Mouse (Mus musculus): Measurements from ENCODE around the gene Meis3. TPM values are rescaled to one million over a fixed set of nuclear protein-coding genes. Genes with fewer than 3 reads are reported as not detected.

Gene Meis3
- polyA plus RNA-seq, 1 experiment from 2014 or later, result 137 TPM

GRCm38 (mm10) chr7:16173146-16173545 lies 1.7 kb upstream of the Meis3 start:
- H3K4me1 ChIP-seq (ENCODE audit: control insufficient read depth, insufficient read depth, low read length), result peaks cover 32% of the 10 kb centered on the region
- 0 out of 2 replicates have a peak, but pooled peaks cover 4% of the 10 kb centered on the region for H3K9me3 ChIP-seq (ENCODE audit: control insufficient read depth, low read length)
- peak overlapping the region; percentile 74; the same call in 1 of the 2 replicates for H3K4me2 ChIP-seq (ENCODE audit: low read length)
- 43% methylated on average over 5 of the region's 5 CpGs for WGBS
- no peak for ATAC-seq (ENCODE audit: low FRiP score, low TSS enrichment)
- H3K27ac ChIP-seq (replicated peaks; ENCODE audit: low read depth, low read length), result peak overlapping the region; percentile 86; the same call in 1 of the 2 replicates
- H3K9ac ChIP-seq (replicated peaks; ENCODE audit: low read length), result 0 out of 2 replicates have a peak overlapping the region, but pooled peaks have one; percentile 20
- DNase-seq, result no peak
- no peak overlapping the region for H3K4me3 ChIP-seq (replicated peaks; ENCODE audit: low read depth, low read length)
- H3K36me3 ChIP-seq (ENCODE audit: control insufficient read depth, insufficient read depth, low read length), result peaks cover 9% of the 10 kb centered on the region; the same call in 1 of the 2 replicates
- no peaks in the 10 kb centered on the region for H3K27me3 ChIP-seq (ENCODE audit: control insufficient read depth, insufficient read depth, low read length)

DNA sequence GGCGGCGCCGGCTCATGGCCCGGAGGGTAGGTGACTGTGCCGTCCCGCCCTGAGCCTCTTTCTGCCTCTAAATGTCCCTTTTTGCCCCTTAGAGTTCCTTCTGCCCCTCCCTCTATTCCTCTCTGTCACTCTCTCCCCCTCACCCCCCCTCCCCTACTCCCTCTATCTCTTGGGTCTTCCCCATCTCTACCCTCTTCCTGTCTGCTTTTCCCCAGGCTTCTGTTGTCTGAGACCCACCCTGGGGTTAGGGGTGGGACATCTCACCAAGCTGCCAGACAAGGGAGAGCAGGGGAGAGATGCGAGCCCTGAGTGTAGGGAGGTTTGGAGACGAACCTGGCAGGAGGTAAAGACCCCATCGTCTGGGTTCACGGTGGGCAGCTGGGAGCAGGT lies 647 bp downstream of the Meis3 start:
- Histone ChIP-seq H3K4me3 (replicated peaks; ENCODE audit: low read depth, low read length) (peak overlapping the region; percentile 78), H3K4me1 (ENCODE audit: control insufficient read depth, insufficient read depth, low read length) (peaks cover 32% of the 10 kb centered on the region), H3K9me3 (ENCODE audit: control insufficient read depth, low read length) (no peaks in the 10 kb centered on the region), H3K27ac (replicated peaks; ENCODE audit: low read depth, low read length) (peak overlapping the region; percentile 86), H3K4me2 (ENCODE audit: low read length) (peak overlapping the region; percentile 74), H3K9ac (replicated peaks; ENCODE audit: low read length) (peak overlapping the region; percentile 81), H3K36me3 (ENCODE audit: control insufficient read depth, insufficient read depth, low read length) (peaks cover 33% of the 10 kb centered on the region), H3K27me3 (ENCODE audit: control insufficient read depth, insufficient read depth, low read length) (no peaks in the 10 kb centered on the region)
- ATAC-seq (ENCODE audit: low FRiP score, low TSS enrichment) (no peak; the same call in 1 of the 2 replicates), DNase-seq (peak; percentile 38)
- WGBS, result under 1% methylated on average over 10 of the region's 10 CpGs

GRCm38 (mm10) chr7:16178114-16178513 lies 3.2 kb downstream of the Meis3 start:
- Histone ChIP-seq H3K27ac (replicated peaks; ENCODE audit: low read depth, low read length) (no peak overlapping the region), H3K9me3 (ENCODE audit: control insufficient read depth, low read length) (no peaks in the 10 kb centered on the region), H3K27me3 (ENCODE audit: control insufficient read depth, insufficient read depth, low read length) (no peaks in the 10 kb centered on the region), H3K4me3 (replicated peaks; ENCODE audit: low read depth, low read length) (no peak overlapping the region), H3K4me2 (ENCODE audit: low read length) (no peak overlapping the region), H3K36me3 (ENCODE audit: control insufficient read depth, insufficient read depth, low read length) (peaks cover 47% of the 10 kb centered on the region), H3K4me1 (ENCODE audit: control insufficient read depth, insufficient read depth, low read length) (peaks cover 23% of the 10 kb centered on the region), H3K9ac (replicated peaks; ENCODE audit: low read length) (no peak overlapping the region)
- ATAC-seq (ENCODE audit: low FRiP score, low TSS enrichment), result no peak
- 78% methylated on average over 4 of the region's 4 CpGs for WGBS
- DNase-seq, result no peak

GRCm38 (mm10) chr7:16183663-16184062 lies 8.8 kb downstream of the Meis3 start:
- Histone ChIP-seq H3K36me3 (ENCODE audit: control insufficient read depth, insufficient read depth, low read length) (peaks cover 65% of the 10 kb centered on the region), H3K27me3 (ENCODE audit: control insufficient read depth, insufficient read depth, low read length) (no peaks in the 10 kb centered on the region), H3K4me3 (replicated peaks; ENCODE audit: low read depth, low read length) (no peak overlapping the region), H3K4me2 (ENCODE audit: low read length) (no peak overlapping the region), H3K9me3 (ENCODE audit: control insufficient read depth, low read length) (no peaks in the 10 kb centered on the region), H3K27ac (replicated peaks; ENCODE audit: low read depth, low read length) (no peak overlapping the region), H3K4me1 (ENCODE audit: control insufficient read depth, insufficient read depth, low read length) (no peaks in the 10 kb centered on the region), H3K9ac (replicated peaks; ENCODE audit: low read length) (no peak overlapping the region)
- 28% methylated on average over 8 of the region's 8 CpGs for WGBS
- DNase-seq (no peak), ATAC-seq (ENCODE audit: low FRiP score, low TSS enrichment) (no peak)

DNA sequence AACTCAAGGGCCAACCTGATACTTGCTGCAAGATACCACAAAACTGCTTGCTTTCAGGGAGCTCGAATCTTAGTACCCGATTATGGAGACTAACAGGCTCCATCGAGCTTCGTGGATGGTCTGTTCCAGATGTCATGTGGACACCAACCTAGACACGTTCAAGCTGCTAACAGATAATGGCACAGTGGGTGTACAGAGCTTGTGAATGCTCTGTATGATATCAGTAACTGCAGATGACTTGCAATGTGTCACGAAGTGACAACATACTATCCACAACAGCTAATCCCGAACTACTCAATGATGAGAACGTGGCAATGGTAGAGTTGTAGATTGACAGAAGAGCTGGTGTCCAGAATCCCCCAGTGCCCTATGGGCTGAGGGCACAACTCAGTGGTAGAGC lies 12.6 kb downstream of the Meis3 start:
- Histone ChIP-seq H3K27me3 (ENCODE audit: control insufficient read depth, insufficient read depth, low read length) (no peaks in the 10 kb centered on the region), H3K9ac (replicated peaks; ENCODE audit: low read length) (no peak overlapping the region), H3K27ac (replicated peaks; ENCODE audit: low read depth, low read length) (no peak overlapping the region), H3K4me2 (ENCODE audit: low read length) (no peak overlapping the region), H3K9me3 (ENCODE audit: control insufficient read depth, low read length) (no peaks in the 10 kb centered on the region), H3K4me1 (ENCODE audit: control insufficient read depth, insufficient read depth, low read length) (no peaks in the 10 kb centered on the region), H3K4me3 (replicated peaks; ENCODE audit: low read depth, low read length) (no peak overlapping the region), H3K36me3 (ENCODE audit: control insufficient read depth, insufficient read depth, low read length) (peaks cover 34% of the 10 kb centered on the region)
- ATAC-seq (ENCODE audit: low FRiP score, low TSS enrichment) (no peak), DNase-seq (no peak)
- 82% methylated on average over 8 of the region's 8 CpGs for WGBS

GRCm38 (mm10) chr7:16192315-16192714 lies 17.4 kb downstream of the Meis3 start:
- DNase-seq (peak; percentile 91), ATAC-seq (ENCODE audit: low FRiP score, low TSS enrichment) (no peak)
- peaks cover 16% of the 10 kb centered on the region for H3K36me3 ChIP-seq (ENCODE audit: control insufficient read depth, insufficient read depth, low read length)
- WGBS, result 20% methylated on average over 5 of the region's 5 CpGs
- H3K27ac ChIP-seq (replicated peaks; ENCODE audit: low read depth, low read length), result no peak overlapping the region
- no peaks in the 10 kb centered on the region for H3K27me3 ChIP-seq (ENCODE audit: control insufficient read depth, insufficient read depth, low read length)
- H3K9ac ChIP-seq (replicated peaks; ENCODE audit: low read length), result no peak overlapping the region
- no peaks in the 10 kb centered on the region for H3K9me3 ChIP-seq (ENCODE audit: control insufficient read depth, low read length)
- H3K4me3 ChIP-seq (replicated peaks; ENCODE audit: low read depth, low read length), result no peak overlapping the region
- H3K4me1 ChIP-seq (ENCODE audit: control insufficient read depth, insufficient read depth, low read length), result no peaks in the 10 kb centered on the region
- H3K4me2 ChIP-seq (ENCODE audit: low read length), result no peak overlapping the region

DNA sequence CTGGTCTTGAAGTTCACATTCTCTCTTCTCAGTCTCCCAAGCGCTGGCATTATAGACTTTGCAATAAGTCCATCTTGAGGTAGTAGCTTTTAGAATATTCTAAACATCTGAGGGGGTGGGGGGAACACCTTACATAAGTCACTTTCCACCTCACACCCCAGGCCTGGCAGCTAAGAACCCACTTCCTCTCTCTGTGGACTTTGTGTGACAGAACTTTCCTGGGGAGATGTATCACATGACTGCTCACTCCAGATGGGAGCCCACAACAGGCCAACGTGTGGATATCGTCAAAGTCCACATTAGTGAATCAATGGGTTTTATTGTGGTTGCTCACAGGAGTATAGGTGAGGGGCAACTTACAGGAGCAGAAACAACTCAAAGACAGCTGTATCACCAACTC lies 18.8 kb downstream of the Meis3 start:
- 60% methylated on average over 3 of the region's 3 CpGs for WGBS
- DNase-seq (no peak), ATAC-seq (ENCODE audit: low FRiP score, low TSS enrichment) (no peak)
- H3K9me3 ChIP-seq (ENCODE audit: control insufficient read depth, low read length), result no peaks in the 10 kb centered on the region
- no peak overlapping the region for H3K4me3 ChIP-seq (replicated peaks; ENCODE audit: low read depth, low read length)
- no peak overlapping the region for H3K9ac ChIP-seq (replicated peaks; ENCODE audit: low read length)
- H3K27me3 ChIP-seq (ENCODE audit: control insufficient read depth, insufficient read depth, low read length), result no peaks in the 10 kb centered on the region
- no peak overlapping the region for H3K4me2 ChIP-seq (ENCODE audit: low read length)
- no peaks in the 10 kb centered on the region for H3K4me1 ChIP-seq (ENCODE audit: control insufficient read depth, insufficient read depth, low read length)
- peaks cover 29% of the 10 kb centered on the region for H3K36me3 ChIP-seq (ENCODE audit: control insufficient read depth, insufficient read depth, low read length)
- no peak overlapping the region for H3K27ac ChIP-seq (replicated peaks; ENCODE audit: low read depth, low read length)

DNA sequence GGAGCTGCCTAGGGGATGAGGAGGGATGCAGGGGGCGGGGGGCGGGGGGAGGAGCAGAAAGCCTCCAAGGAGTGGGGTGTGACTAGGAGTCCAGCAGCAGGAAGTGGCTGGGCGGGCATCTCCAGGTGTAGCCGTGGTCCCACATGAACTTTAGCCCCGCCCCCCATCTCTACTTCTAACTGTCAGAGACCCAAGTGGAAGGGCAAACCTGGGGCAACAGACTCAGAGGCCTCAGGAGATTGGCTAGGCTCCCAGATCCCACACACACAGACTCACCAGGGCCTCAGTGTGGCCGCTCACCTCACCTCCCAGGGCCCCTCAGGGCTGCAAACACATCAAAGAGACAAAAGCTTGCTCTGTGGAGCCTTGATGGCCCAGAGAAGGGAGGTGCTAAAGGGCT lies 21.7 kb downstream of the Meis3 start:
- Histone ChIP-seq H3K9ac (replicated peaks; ENCODE audit: low read length) (no peak overlapping the region), H3K9me3 (ENCODE audit: control insufficient read depth, low read length) (no peaks in the 10 kb centered on the region), H3K4me2 (ENCODE audit: low read length) (no peak overlapping the region), H3K36me3 (ENCODE audit: control insufficient read depth, insufficient read depth, low read length) (peaks cover 56% of the 10 kb centered on the region), H3K4me3 (replicated peaks; ENCODE audit: low read depth, low read length) (no peak overlapping the region), H3K27me3 (ENCODE audit: control insufficient read depth, insufficient read depth, low read length) (no peaks in the 10 kb centered on the region), H3K4me1 (ENCODE audit: control insufficient read depth, insufficient read depth, low read length) (no peaks in the 10 kb centered on the region), H3K27ac (replicated peaks; ENCODE audit: low read depth, low read length) (no peak overlapping the region)
- DNase-seq (no peak), ATAC-seq (ENCODE audit: low FRiP score, low TSS enrichment) (no peak)
- WGBS, result 81% methylated on average over 6 of the region's 6 CpGs

DNA sequence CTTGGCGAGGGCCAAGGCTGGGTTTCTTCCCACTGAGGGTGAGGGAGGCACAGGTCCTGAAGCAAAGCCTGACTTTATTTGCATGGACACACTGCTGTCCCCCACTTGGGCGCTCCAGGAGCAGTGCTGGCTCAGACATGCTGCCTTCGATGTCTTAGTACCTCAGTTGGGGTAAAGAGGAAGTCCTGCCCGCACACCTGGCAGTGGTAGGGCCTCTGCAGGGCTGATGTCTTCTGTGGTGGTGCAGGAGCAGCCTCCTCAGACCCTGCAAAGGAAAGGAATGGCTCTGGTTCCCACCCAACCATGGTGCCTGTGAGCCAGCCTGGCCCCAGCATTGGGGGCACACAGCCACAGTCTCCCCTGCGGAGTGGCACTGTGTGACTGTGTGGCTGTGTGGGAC lies 22.3 kb downstream of the Meis3 start:
- no peak overlapping the region for H3K27ac ChIP-seq (replicated peaks; ENCODE audit: low read depth, low read length)
- no peaks in the 10 kb centered on the region for H3K27me3 ChIP-seq (ENCODE audit: control insufficient read depth, insufficient read depth, low read length)
- peaks cover 61% of the 10 kb centered on the region for H3K36me3 ChIP-seq (ENCODE audit: control insufficient read depth, insufficient read depth, low read length)
- no peak overlapping the region for H3K9ac ChIP-seq (replicated peaks; ENCODE audit: low read length)
- DNase-seq, result no peak
- H3K4me2 ChIP-seq (ENCODE audit: low read length), result no peak overlapping the region
- no peaks in the 10 kb centered on the region for H3K9me3 ChIP-seq (ENCODE audit: control insufficient read depth, low read length)
- WGBS, result 88% methylated on average over 5 of the region's 5 CpGs
- H3K4me1 ChIP-seq (ENCODE audit: control insufficient read depth, insufficient read depth, low read length), result no peaks in the 10 kb centered on the region
- no peak overlapping the region for H3K4me3 ChIP-seq (replicated peaks; ENCODE audit: low read depth, low read length)
- no peak for ATAC-seq (ENCODE audit: low FRiP score, low TSS enrichment)
